Mouse (Mus musculus) cerebellum, postnatal 14 days (tissue): ENCODE measurements at regions not wholly inside any gene's neighbourhood (a gene's known extent, or its start where the extent isn't known, plus 50 kb on each side); places are given as distances from the start of the nearest gene placed in this dataset.

Experiments used
- DNase-seq, 2 experiments: peaks; one replicate each; pipeline ENCODE4 v3.0.0; 2021; ENCODE audit warnings: mixed read lengths in 2 of 2

DNA sequence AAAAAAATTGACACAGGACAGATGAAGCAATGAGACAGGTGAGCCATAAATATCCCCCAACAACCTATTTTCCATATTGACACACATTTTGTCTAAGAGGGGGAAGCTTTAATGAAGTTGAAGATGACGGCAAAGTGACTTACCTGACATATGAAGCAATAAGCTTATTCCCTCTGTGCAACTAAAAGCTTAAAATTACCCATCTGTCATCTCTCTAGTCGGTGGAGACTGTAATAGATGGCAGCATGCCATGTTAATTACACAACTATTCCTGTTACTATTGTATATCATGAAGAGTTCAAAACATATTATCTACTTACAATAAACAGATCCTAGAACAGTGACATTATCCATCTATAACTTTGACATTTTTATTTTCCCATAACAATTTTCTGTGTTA, 818.0 kb downstream of the Sis start:
- DNase-seq = peak in 1 of 2 experiments; percentile 2
